Mouse (Mus musculus): ENCODE measurements around the gene Calm1.

GRCm38 (mm10) chr12:100210973-100211372 is 11.7 kb downstream of the Calm1 start:
- TF ChIP-seq POLR2A (IDR thresholded peaks at IDR 0.05; ENCODE audit: insufficient read depth, low read depth, low read length) (no peak), CTCF (IDR thresholded peaks at IDR 0.05) (no peak), EP300 (IDR thresholded peaks at IDR 0.05; ENCODE audit: insufficient read depth, low read depth, low read length) (no peak)
